Mouse (Mus musculus) cerebellum, adult 2 months (tissue): ENCODE results near the gene Nsun2. TPM values are rescaled to one million over a fixed set of nuclear protein-coding genes. Genes with fewer than 3 reads are reported as not detected.

Experiments
- DNase-seq, 2 experiments: peaks; one replicate each; pipeline ENCODE4 v3.0.0; 2021
- H3K27ac ChIP-seq: fragments of 200-500 bp; 2 replicates; pipeline ENCODE4 v1.5.1; 2012; ENCODE audit warnings: low read length, control low read depth, inconsistent platforms; ENCODE audit not compliant: insufficient read depth
- H3K27me3 ChIP-seq: fragments of 200-500 bp; 2 replicates; pipeline ENCODE4 v1.6.1; 2012; ENCODE audit warnings: inconsistent platforms, mild to moderate bottlenecking, low read length, moderate library complexity; ENCODE audit not compliant: control insufficient read depth, insufficient read depth
- H3K4me1 ChIP-seq: fragments of 200-500 bp; 2 replicates; pipeline ENCODE4 v1.6.1; 2011; ENCODE audit warnings: low read length; ENCODE audit not compliant: control insufficient read depth, insufficient read depth
- H3K4me3 ChIP-seq: fragments of 200-500 bp; replicated peaks from 2 replicates; pipeline ENCODE3; 2011; ENCODE audit warnings: mild to moderate bottlenecking, low read depth, low read length, control low read depth; ENCODE audit not compliant: insufficient read depth
- CTCF ChIP-seq: fragments of 200-500 bp; IDR thresholded peaks from 2 replicates; pipeline ENCODE4 v1.5.1; 2011; ENCODE audit warnings: low read depth, mild to moderate bottlenecking, control low read depth, low read length, moderate library complexity, borderline replicate concordance; ENCODE audit not compliant: insufficient read depth
- POLR2A ChIP-seq: fragments of 200-500 bp; IDR thresholded peaks from 2 replicates; pipeline ENCODE4 v1.6.1; 2011; ENCODE audit warnings: low read length, control low read depth, borderline replicate concordance; ENCODE audit not compliant: insufficient read depth
- WGBS: fragments of 180-500 bp; shearing (Covaris S2); methylation state at CpG from one replicate; pipeline ENCODE4 v1.1.7; 2018; 5-methylcytosine and 5-hydroxymethylcytosine counted together
- polyA plus RNA-seq: library from polyadenylated mRNA; depleted of rRNA; stranded (reverse); fragments of >200 nt; gene quantifications from 2 replicates; pipeline ENCODE4 v1.2.3, GENCODE M21; 2012

Gene Nsun2
- polyA plus RNA-seq, 1 experiment, result 67.1 TPM

DNA sequence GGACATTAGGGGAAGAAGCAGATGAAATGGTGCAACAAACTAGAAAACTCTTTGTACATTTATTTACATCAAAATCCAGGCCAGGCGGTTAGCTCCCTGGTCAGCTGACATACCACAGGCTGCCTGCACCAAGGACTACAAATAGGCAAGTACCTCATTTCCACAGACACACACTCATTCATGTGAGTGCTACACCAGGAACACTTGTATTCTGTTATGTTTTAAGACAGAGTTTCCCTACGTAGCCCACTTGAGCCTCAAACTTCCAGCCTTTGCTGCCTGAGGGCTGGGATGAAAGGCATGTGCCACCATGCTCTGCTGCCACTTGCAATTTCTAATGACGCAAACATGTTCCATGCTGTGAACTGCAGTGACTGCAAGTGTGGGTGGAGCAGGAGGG lies 18.5 kb upstream of the Nsun2 start:
- Histone ChIP-seq H3K27ac (no peak overlapping the region), H3K4me1 (peaks cover 18% of the 10 kb centered on the region), H3K4me3 (no peak overlapping the region), H3K27me3 (no peaks in the 10 kb centered on the region)
- no peak for DNase-seq
- TF ChIP-seq CTCF, result no peak
- TF ChIP-seq POLR2A, result no peak
- WGBS, result 67% methylated on average over 3 of the region's 3 CpGs

DNA sequence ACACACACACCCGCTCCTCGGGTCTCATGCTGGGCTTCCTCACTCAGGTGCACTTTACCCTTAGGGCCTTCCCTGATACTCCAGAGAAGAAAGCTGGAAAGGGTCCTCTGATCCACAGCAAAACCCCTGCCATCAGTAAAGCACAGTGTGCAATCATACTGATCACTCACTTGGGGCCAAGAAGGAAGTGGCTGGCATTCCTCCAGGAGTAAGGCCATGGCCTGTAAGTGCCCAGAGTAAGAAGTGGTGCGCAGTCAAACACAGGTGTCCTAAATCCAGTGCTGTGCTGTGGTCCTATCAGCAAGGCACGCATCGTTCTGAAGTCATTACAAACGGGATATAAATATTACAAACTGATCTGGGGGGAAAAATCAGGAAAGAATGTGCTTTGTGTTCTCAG lies 16.1 kb upstream of the Nsun2 start:
- TF ChIP-seq CTCF, result no peak
- TF ChIP-seq POLR2A, result no peak
- Histone ChIP-seq H3K27ac (no peak overlapping the region; the same call in none of the 2 replicates), H3K4me1 (peaks cover 32% of the 10 kb centered on the region), H3K4me3 (no peak overlapping the region), H3K27me3 (no peaks in the 10 kb centered on the region)
- DNase-seq, result peak in 1 of 2 experiments; percentile 45
- 52% methylated on average over 6 of the region's 6 CpGs for WGBS

DNA sequence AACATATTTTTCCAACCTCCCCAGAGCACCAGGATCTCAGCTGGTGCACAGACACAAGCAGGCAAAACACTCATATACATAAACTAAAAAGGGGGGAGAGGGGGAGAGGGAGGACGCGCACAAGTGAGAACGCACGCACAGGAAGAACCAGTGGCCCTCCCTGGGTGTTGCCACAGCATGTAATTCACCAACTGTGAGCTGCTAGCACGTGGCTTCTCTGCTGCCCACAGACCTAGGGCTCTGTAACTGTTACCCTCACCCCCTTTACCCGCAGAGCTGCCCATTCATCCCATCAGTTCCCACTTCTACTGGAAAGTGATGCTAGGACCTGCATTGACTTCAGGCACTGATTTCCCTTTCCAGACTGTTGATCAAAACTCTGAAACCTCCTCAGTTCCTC lies 14.4 kb upstream of the Nsun2 start:
- H3K4me3 ChIP-seq, result no peak overlapping the region
- DNase-seq, result no peak
- peaks cover 45% of the 10 kb centered on the region for H3K4me1 ChIP-seq
- no peak for TF ChIP-seq POLR2A
- no peak for TF ChIP-seq CTCF
- no peak overlapping the region for H3K27ac ChIP-seq
- 68% methylated on average over 6 of the region's 6 CpGs for WGBS
- H3K27me3 ChIP-seq, result no peaks in the 10 kb centered on the region

DNA sequence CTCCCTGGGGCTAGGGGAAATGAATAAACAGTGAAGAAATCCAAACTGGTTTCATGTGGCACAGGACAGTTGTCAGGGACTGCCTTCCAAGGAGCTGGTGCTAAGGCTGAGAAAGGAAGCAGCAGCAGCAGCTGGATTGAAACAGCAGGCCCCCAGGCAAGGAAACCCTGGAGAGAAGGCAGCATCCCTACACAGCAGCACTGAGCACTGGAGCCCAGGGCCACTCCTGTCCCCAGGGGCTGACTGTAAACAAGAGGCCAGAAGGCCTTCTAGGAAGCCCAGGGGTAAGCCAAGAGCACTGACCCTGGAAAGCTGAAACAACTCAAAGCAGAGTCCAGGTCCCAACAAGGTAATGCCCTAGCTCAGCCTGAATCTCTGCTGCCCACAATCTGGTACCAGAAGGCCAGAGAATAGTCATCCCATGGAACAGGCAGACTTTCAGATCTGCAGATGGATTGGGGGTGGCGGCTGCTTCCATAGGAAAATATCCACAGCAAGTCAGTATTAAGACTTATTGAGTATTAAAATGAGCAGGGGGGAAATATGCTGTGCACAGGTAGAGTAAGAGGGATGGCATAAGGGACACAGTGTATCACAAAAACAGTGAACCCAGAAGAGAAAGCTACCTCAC lies 11.3 kb upstream of the Nsun2 start:
- H3K27me3 ChIP-seq, result no peaks in the 10 kb centered on the region
- TF ChIP-seq POLR2A (no peak), CTCF (no peak)
- peaks cover 58% of the 10 kb centered on the region for H3K4me1 ChIP-seq
- H3K4me3 ChIP-seq, result no peak overlapping the region
- peak in 1 of 2 experiments; percentile 40 for DNase-seq
- WGBS, result 66% methylated on average over 1 of the region's 1 CpGs
- H3K27ac ChIP-seq, result peak overlapping the region; percentile 28

DNA sequence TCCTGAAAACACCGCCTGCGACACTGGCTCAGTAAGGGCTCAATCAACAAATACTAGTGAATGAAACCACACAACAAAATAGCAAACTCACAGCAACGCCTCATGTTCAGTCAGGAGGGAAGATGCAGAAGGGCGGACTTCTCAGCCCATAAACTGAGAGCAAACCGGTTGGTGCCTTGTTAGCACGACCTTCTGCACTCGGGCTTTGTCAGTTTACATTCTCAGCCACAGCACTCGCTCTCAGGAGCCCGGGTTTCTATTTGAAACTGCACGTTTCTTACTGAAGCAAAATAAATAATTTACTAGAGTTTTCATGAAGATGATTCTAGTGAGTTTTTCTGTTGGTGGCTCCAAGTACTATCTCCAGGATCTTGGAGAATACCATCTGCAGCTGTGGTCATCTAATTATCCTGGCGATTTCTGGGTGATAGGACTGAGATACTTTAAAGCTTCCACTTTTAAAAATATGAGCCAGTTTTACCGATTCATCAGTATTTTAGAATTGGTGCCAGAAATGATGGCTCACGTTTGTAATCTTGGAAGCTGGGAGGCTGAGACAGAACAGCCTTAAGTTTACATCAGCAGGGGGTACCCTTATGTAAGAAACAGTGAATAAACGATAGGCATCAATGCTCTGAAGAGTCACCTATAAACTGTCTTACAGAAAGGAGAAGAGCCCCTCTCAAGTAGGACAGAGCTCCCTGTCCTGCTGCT lies 9.9 kb upstream of the Nsun2 start:
- TF ChIP-seq POLR2A, result no peak
- no peak for TF ChIP-seq CTCF
- no peak overlapping the region for H3K4me3 ChIP-seq
- peak overlapping the region; percentile 70 for H3K27ac ChIP-seq
- peak in 1 of 2 experiments; percentile 33 for DNase-seq
- peaks cover 59% of the 10 kb centered on the region for H3K4me1 ChIP-seq
- no peaks in the 10 kb centered on the region for H3K27me3 ChIP-seq
- 38% methylated on average over 14 of the region's 14 CpGs for WGBS

DNA sequence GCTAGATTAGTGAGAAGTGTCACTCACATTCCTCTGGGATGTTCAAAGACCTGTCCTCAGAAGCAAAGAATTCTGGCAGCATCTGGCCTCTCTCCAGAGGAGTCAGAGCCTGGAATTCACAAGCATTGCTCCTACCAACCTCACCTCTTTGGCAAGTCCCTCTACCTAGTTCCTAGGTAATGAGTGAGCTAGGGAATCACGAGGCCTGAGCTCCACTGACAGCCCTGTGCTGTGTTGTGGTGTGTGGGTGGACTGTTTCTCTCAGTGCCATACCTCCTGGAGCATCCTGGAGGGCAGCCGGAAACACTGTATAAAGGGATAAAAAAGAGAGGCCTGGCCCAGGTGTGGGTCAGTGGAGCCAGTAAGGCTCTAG lies 9.4 kb upstream of the Nsun2 start:
- TF ChIP-seq CTCF, result no peak
- TF ChIP-seq POLR2A, result 0 out of 2 replicates have a peak, but pooled peaks have one; percentile 10
- 13% methylated on average over 2 of the region's 2 CpGs for WGBS
- peak; percentile 48 to 62 for DNase-seq
- Histone ChIP-seq H3K4me3 (no peak overlapping the region), H3K27ac (peak overlapping the region; percentile 70), H3K4me1 (peaks cover 63% of the 10 kb centered on the region), H3K27me3 (no peaks in the 10 kb centered on the region)

DNA sequence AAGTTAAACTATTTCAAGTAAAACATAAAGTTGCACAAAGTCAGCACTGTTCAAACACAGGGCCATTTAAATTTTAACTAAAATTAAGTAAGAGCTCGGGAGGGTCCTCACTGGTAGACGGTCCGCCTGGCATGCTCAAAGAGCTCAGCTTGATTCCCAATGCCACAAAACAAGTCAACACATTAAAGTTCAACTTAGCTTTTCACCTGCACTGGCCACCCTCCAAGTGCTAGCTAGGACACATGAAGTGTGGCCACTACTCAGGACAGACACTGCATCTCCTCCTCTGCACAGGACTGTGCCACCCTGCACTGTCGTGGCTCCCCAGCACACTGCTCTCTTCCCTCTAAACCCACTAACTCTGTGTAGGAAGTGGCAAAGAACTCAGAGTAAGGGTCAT lies 7.7 kb upstream of the Nsun2 start:
- H3K27me3 ChIP-seq, result no peaks in the 10 kb centered on the region
- no peak overlapping the region for H3K27ac ChIP-seq
- TF ChIP-seq POLR2A (no peak), CTCF (no peak)
- WGBS, result 60% methylated on average over 4 of the region's 4 CpGs
- H3K4me3 ChIP-seq, result no peak overlapping the region
- H3K4me1 ChIP-seq, result peaks cover 70% of the 10 kb centered on the region
- DNase-seq, result no peak

DNA sequence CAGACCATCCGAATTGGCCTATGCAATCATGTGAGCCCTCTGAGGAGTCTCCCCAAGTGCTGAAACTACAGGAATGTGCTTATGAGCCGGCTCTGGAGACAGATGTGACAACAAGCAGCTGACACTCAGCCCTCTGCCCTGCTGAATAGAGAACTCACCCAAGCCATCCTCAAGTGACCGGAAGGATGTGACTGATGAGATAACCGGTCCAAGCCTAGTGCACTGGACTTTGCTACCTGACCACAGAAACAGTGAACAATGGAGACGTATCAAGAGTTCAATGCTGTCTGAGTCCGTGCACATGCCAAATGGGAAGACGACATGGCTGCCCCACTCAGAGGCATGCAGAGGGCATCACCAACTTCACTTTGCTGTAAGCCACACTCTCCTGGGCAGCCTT lies 5.0 kb upstream of the Nsun2 start:
- no peaks in the 10 kb centered on the region for H3K27me3 ChIP-seq
- no peak overlapping the region for H3K4me3 ChIP-seq
- no peak for DNase-seq
- H3K4me1 ChIP-seq, result peaks cover 57% of the 10 kb centered on the region
- TF ChIP-seq CTCF (no peak), POLR2A (no peak)
- 65% methylated on average over 7 of the region's 7 CpGs for WGBS
- peak overlapping the region; percentile 2; the same call in 1 of the 2 replicates for H3K27ac ChIP-seq
